Mouse (Mus musculus) MEL (cell line): ENCODE measurements around the gene Kcnn1. TPM values are rescaled to one million over a fixed set of nuclear protein-coding genes. Genes with fewer than 3 reads are reported as not detected.

Experiments used
- DNase-seq: peaks from one replicate; pipeline ENCODE4 v3.0.0; 2011; ENCODE audit warnings: low read depth, low spot score
- H3K27ac ChIP-seq: 2 replicates; pipeline ENCODE4 v1.5.1; 2012; ENCODE audit warnings: low read depth, mild to moderate bottlenecking, control low read depth, low read length, moderate library complexity; ENCODE audit not compliant: control insufficient read depth
- H3K27me3 ChIP-seq, 2 experiments: fragments of 150-350 bp in 1 of 2; sonication (generic) in 1 of 2; 2 replicates each; pipeline ENCODE4 v1.6.1; 2012; ENCODE audit warnings: low read length in 2 of 2, mild to moderate bottlenecking in 2 of 2, improper control_type of control experiment in 1 of 2, moderate library complexity in 1 of 2; ENCODE audit not compliant: insufficient read depth in 2 of 2, control insufficient read depth in 1 of 2
- H3K36me3 ChIP-seq, 2 experiments: 2 replicates each; pipeline ENCODE4 v1.6.1; 2012 to 2014; ENCODE audit warnings: low read length in 2 of 2, improper control_type of control experiment in 1 of 2, inconsistent platforms in 1 of 2, mild to moderate bottlenecking in 1 of 2; ENCODE audit not compliant: insufficient read depth in 2 of 2, control insufficient read depth in 1 of 2
- H3K4me1 ChIP-seq, 2 experiments: fragments of 150-350 bp in 1 of 2; sonication (generic) in 1 of 2; 2 replicates each; pipeline ENCODE4 v1.6.1; 2012; ENCODE audit warnings: low read length in 2 of 2, improper control_type of control experiment in 1 of 2, mild to moderate bottlenecking in 1 of 2; ENCODE audit not compliant: insufficient read depth in 2 of 2, control insufficient read depth in 1 of 2
- H3K4me3 ChIP-seq, 2 experiments: fragments of 150-350 bp in 1 of 2; sonication (generic) in 1 of 2; 2 replicates each; pipeline ENCODE4 v1.5.1; 2012; ENCODE audit warnings: low read depth in 2 of 2, low read length in 2 of 2, mild to moderate bottlenecking in 2 of 2, moderate library complexity in 2 of 2, control low read depth in 1 of 2, improper control_type of control experiment in 1 of 2; ENCODE audit not compliant: control insufficient read depth in 1 of 2, insufficient read depth in 1 of 2
- H3K79me2 ChIP-seq: 2 replicates; pipeline ENCODE4 v1.6.1; 2012; ENCODE audit warnings: mild to moderate bottlenecking, low read length, moderate library complexity; ENCODE audit not compliant: control insufficient read depth, poor library complexity, insufficient read depth
- H3K9ac ChIP-seq: 2 replicates; pipeline ENCODE4 v1.6.1; 2012; ENCODE audit warnings: low read depth, mild to moderate bottlenecking, control low read depth, low read length, moderate library complexity; ENCODE audit not compliant: control insufficient read depth, poor library complexity, severe bottlenecking
- H3K9me3 ChIP-seq: fragments of 150-350 bp; sonication (generic); replicated peaks from 2 replicates; pipeline ENCODE4 v1.6.1; 2012; ENCODE audit warnings: mild to moderate bottlenecking, low read length, improper control_type of control experiment, moderate library complexity; ENCODE audit not compliant: insufficient read depth
- BHLHE40 ChIP-seq: IDR thresholded peaks from 2 replicates; pipeline ENCODE4 v1.6.1; 2012; ENCODE audit warnings: low read depth, mild to moderate bottlenecking, inconsistent platforms, low read length, improper control_type of control experiment, borderline replicate concordance
- CHD2 ChIP-seq: IDR thresholded peaks from 2 replicates; pipeline ENCODE4 v1.6.1; 2011; ENCODE audit warnings: low read length, improper control_type of control experiment
- ELF1 ChIP-seq: IDR thresholded peaks from 2 replicates; pipeline ENCODE4 v1.6.1; 2014; ENCODE audit warnings: low read depth, mild to moderate bottlenecking, inconsistent platforms, low read length, improper control_type of control experiment, moderate library complexity
- EP300 ChIP-seq, 2 experiments: IDR thresholded peaks; 2 replicates each; pipeline ENCODE4 v1.6.1; 2011; ENCODE audit warnings: improper control_type of control experiment in 2 of 2, low read length in 2 of 2, low read depth in 1 of 2, mild to moderate bottlenecking in 1 of 2
- ETS1 ChIP-seq: IDR thresholded peaks from 2 replicates; pipeline ENCODE4 v1.6.1; 2012; ENCODE audit warnings: low read depth, mild to moderate bottlenecking, inconsistent platforms, low read length, improper control_type of control experiment, moderate library complexity
- GATA1 ChIP-seq: IDR thresholded peaks from 2 replicates; pipeline ENCODE4 v1.6.1; 2011; ENCODE audit warnings: low read depth, low read length, improper control_type of control experiment
- JUND ChIP-seq: IDR thresholded peaks from 2 replicates; pipeline ENCODE4 v1.6.1; 2011; ENCODE audit warnings: low read depth, mild to moderate bottlenecking, improper control_type of control experiment, low read length
- MAX ChIP-seq: IDR thresholded peaks from 2 replicates; pipeline ENCODE4 v1.6.1; 2011; ENCODE audit warnings: low read length, improper control_type of control experiment
- MEF2A ChIP-seq: IDR thresholded peaks from 2 replicates; pipeline ENCODE4 v1.6.1; 2014; ENCODE audit warnings: low read depth, mild to moderate bottlenecking, inconsistent platforms, low read length, improper control_type of control experiment; ENCODE audit not compliant: poor library complexity, insufficient replicate concordance, severe bottlenecking; ENCODE audit errors: extremely low read depth
- MXI1 ChIP-seq: IDR thresholded peaks from 2 replicates; pipeline ENCODE4 v1.6.1; 2011; ENCODE audit warnings: mild to moderate bottlenecking, low read depth, low read length, improper control_type of control experiment
- NELFE ChIP-seq: IDR thresholded peaks from 2 replicates; pipeline ENCODE4 v1.6.1; 2011; ENCODE audit warnings: low read depth, low read length, improper control_type of control experiment
- POLR2A ChIP-seq, 2 experiments: IDR thresholded peaks; 2 replicates each; pipeline ENCODE4 v1.6.1; 2011 to 2012; ENCODE audit warnings: low read length in 2 of 2, mild to moderate bottlenecking in 2 of 2, control low read depth in 1 of 2, improper control_type of control experiment in 1 of 2, low read depth in 1 of 2, moderate library complexity in 1 of 2; ENCODE audit not compliant: control insufficient read depth in 1 of 2, insufficient read depth in 1 of 2, poor library complexity in 1 of 2
- RAD21 ChIP-seq: IDR thresholded peaks from 2 replicates; pipeline ENCODE4 v1.6.1; 2011; ENCODE audit warnings: mild to moderate bottlenecking, low read depth, low read length, improper control_type of control experiment
- RCOR1 ChIP-seq: IDR thresholded peaks from 2 replicates; pipeline ENCODE4 v1.6.1; 2012; ENCODE audit warnings: low read depth, mild to moderate bottlenecking, inconsistent platforms, low read length, improper control_type of control experiment
- SIN3A ChIP-seq: IDR thresholded peaks from 2 replicates; pipeline ENCODE4 v1.6.1; 2012; ENCODE audit warnings: low read length, improper control_type of control experiment, inconsistent platforms
- TBP ChIP-seq: IDR thresholded peaks from 2 replicates; pipeline ENCODE4 v1.8.0; 2011; ENCODE audit warnings: low read depth, low read length, improper control_type of control experiment
- ZC3H11A ChIP-seq: IDR thresholded peaks from 2 replicates; pipeline ENCODE4 v1.6.1; 2012; ENCODE audit warnings: low read depth, mild to moderate bottlenecking, inconsistent platforms, low read length, improper control_type of control experiment
- ZKSCAN1 ChIP-seq: IDR thresholded peaks from 2 replicates; pipeline ENCODE4 v1.6.1; 2012; ENCODE audit warnings: low read depth, mild to moderate bottlenecking, inconsistent platforms, low read length, improper control_type of control experiment, moderate library complexity
- polyA plus RNA-seq, 2 experiments: library from polyadenylated mRNA; stranded (reverse) in 1 of 2; unstranded in 1 of 2; fragments of >175 nt in 1 of 2; fragments of >200 nt in 1 of 2; gene quantifications; 2 replicates each; pipeline versions ENCODE4 v1.2.1 to v1.2.4; 2012; ENCODE audit warnings: low replicate concordance in 2 of 2, low read depth in 1 of 2; ENCODE audit not compliant: insufficient read length in 2 of 2, insufficient read depth in 1 of 2, missing spikeins in 1 of 2
- total RNA-seq: library from RNA; depleted of rRNA; stranded (reverse); fragments of 300-350 nt; gene quantifications from 2 replicates; pipeline ENCODE4 v1.2.3, GENCODE M21; 2012

Kcnn1 gene
- total and polyA plus RNA-seq, 3 experiments, result 8.9 to 10.7 TPM; not detected in 1

DNA sequence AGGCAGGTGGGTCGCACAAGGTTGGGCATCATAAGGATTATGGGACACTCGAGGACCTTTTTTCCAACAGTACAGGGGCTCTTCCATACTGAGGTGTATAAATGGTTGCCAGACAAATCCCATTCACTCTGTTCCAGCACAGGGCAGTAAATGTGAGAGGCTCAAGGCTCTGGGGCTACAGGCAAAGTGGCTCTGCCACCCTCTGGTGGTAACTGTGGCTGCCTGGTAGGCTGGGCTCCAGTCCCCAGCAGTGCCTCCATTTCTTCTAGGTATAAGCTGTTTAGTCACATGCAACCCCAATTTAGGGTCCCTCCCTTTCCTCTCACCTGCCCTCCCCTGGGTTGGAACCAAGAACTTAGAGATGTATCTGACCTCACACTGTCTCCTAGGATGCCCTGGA is 67.7 kb downstream of the Kcnn1 start:
- Histone ChIP-seq H3K4me3 (no peak overlapping the region), H3K36me3 (no peaks in the 10 kb centered on the region; a peak in 1 of 4 replicates), H3K79me2 (peaks cover 17% of the 10 kb centered on the region), H3K4me1 (peaks cover 0 to 16% of the 10 kb centered on the region in 2 experiments; a peak in 3 of 4 replicates), H3K9me3 (no peaks in the 10 kb centered on the region), H3K27me3 (no peaks in the 10 kb centered on the region), H3K9ac (no peak overlapping the region), H3K27ac (no peak overlapping the region)
- TF ChIP-seq BHLHE40, result no peak
- no peak for TF ChIP-seq MAX
- no peak for TF ChIP-seq MXI1
- TF ChIP-seq CHD2, result no peak
- no peak for TF ChIP-seq MEF2A
- no peak for TF ChIP-seq POLR2A (IDR thresholded peaks at IDR 0.05; ENCODE audit: control insufficient read depth in 1 of 2, insufficient read depth in 1 of 2, low read depth in 1 of 2, low read length in 2 of 2, poor library complexity in 1 of 2)
- no peak for TF ChIP-seq SIN3A
- TF ChIP-seq ELF1, result no peak
- no peak for DNase-seq

DNA sequence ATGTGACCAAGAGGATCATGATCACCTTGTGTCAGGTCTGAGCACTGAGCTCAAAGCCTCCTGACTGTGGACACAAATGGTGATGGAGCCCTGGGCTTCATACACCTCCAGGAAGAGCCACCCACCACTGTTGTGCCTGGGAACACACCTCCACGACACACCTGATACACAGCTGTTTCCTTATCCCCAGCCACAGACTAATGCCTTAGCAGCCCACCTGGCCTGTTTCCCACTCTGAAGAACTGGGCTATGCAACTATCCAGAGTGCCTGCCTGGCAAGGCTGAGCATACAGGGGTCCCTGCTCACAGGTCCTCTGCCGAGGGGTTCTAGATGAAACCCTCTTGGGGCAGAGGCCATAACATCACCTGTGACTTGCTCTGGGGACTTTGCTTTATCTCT is 68.8 kb downstream of the Kcnn1 start:
- no peak for TF ChIP-seq CHD2
- no peak for TF ChIP-seq BHLHE40
- TF ChIP-seq GATA1, result no peak
- no peak for TF ChIP-seq MAX
- TF ChIP-seq EP300 (IDR thresholded peaks at IDR 0.05; ENCODE audit: low read depth in 1 of 2, low read length in 2 of 2), result no peak
- TF ChIP-seq JUND, result no peak
- no peak for TF ChIP-seq RAD21
- no peak for TF ChIP-seq TBP
- no peak for TF ChIP-seq ZC3H11A
- TF ChIP-seq RCOR1, result no peak
- no peak for TF ChIP-seq NELFE
- no peak for TF ChIP-seq ETS1
- TF ChIP-seq ZKSCAN1, result no peak
- H3K4me1 ChIP-seq, result peaks cover 0 to 16% of the 10 kb centered on the region in 2 experiments; a peak in 3 of 4 replicates
- DNase-seq, result no peak
- peaks cover 17% of the 10 kb centered on the region for H3K79me2 ChIP-seq
- H3K4me3 ChIP-seq, result no peak overlapping the region
- no peak overlapping the region for H3K9ac ChIP-seq
- H3K27me3 ChIP-seq, result no peaks in the 10 kb centered on the region
- no peak overlapping the region for H3K27ac ChIP-seq
- H3K36me3 ChIP-seq, result no peaks in the 10 kb centered on the region; a peak in 1 of 4 replicates
- H3K9me3 ChIP-seq, result no peaks in the 10 kb centered on the region
